Comparison of ENCODE assay signal across 43 mouse cellular contexts in genomic region chr7:126867534-126867933, GRCm38 (mm10). TPM values are rescaled to one million over a fixed set of nuclear protein-coding genes. Genes with fewer than 3 reads are reported as not detected.
"Had no signal": no experiment of that assay in that cellular context is flagged by ENCODE, and none has a peak within 500 bp of the region (broad histone marks: within the 10 kb centered on the region; RNA-seq: fewer than 3 reads in every experiment).

No protein-coding gene starts in this region.

- DNase-seq: heart, adult 2 months; heart, postnatal 10 days; heart, postnatal 14 days; heart, postnatal 36 days; heart, postnatal 4 days; kidney, adult 11 months; kidney, adult 18-20 months; kidney, adult 2 months; kidney, adult 8-10 months; kidney, adult 9 months; kidney, postnatal 10 days; kidney, postnatal 14 days; kidney, postnatal 25 days; kidney, postnatal 36 days; kidney, postnatal 4 days; layer of hippocampus, adult 9-11 months had no signal

- ATAC-seq: hindbrain, embryonic 16.5 days; hindbrain, postnatal 0 days; inflammation-experienced regulatory T-cells, adult 6 months; intestine, embryonic 15.5 days; intestine, embryonic 16.5 days; intestine, postnatal 0 days had no signal

- H3K9ac ChIP-seq: heart, embryonic 12.5 days; heart, embryonic 13.5 days; heart, embryonic 15.5 days; hindbrain, embryonic 12.5 days; hindbrain, embryonic 14.5 days; hindbrain, embryonic 15.5 days; intestine, embryonic 15.5 days; kidney, embryonic 15.5 days had no signal

- H3K27ac ChIP-seq: heart, adult 2 months; heart, embryonic 10.5 days; heart, embryonic 13.5 days; heart, embryonic 15.5 days; hindbrain, embryonic 10.5 days; hindbrain, embryonic 12.5 days; hindbrain, embryonic 13.5 days; hindbrain, embryonic 14.5 days; hindbrain, embryonic 15.5 days; hindbrain, postnatal 0 days; intestine, embryonic 15.5 days; kidney, embryonic 15.5 days; kidney, postnatal 0 days; layer of hippocampus, adult 2 months had no signal

- H3K27me3 ChIP-seq: heart, embryonic 12.5 days; heart, embryonic 13.5 days; heart, embryonic 15.5 days; hindbrain, embryonic 12.5 days; hindbrain, embryonic 13.5 days; hindbrain, embryonic 15.5 days; intestine, embryonic 15.5 days; kidney, embryonic 15.5 days had no signal

- H3K4me3 ChIP-seq: heart, adult 2 months; heart, embryonic 10.5 days; heart, embryonic 12.5 days; heart, embryonic 13.5 days; heart, embryonic 15.5 days; hindbrain, embryonic 10.5 days; hindbrain, embryonic 12.5 days; hindbrain, embryonic 13.5 days; hindbrain, embryonic 15.5 days; intestine, embryonic 15.5 days; kidney, embryonic 15.5 days; layer of hippocampus, adult 2 months had no signal

- H3K9me3 ChIP-seq: heart, embryonic 10.5 days; heart, embryonic 12.5 days; heart, embryonic 13.5 days; heart, embryonic 15.5 days; hindbrain, embryonic 10.5 days; hindbrain, embryonic 12.5 days; hindbrain, embryonic 13.5 days; hindbrain, embryonic 15.5 days; intestine, embryonic 15.5 days; kidney, embryonic 15.5 days had no signal

- H3K4me2 ChIP-seq: heart, embryonic 11.5 days; heart, embryonic 12.5 days; heart, embryonic 13.5 days; heart, embryonic 15.5 days; hindbrain, embryonic 12.5 days; hindbrain, embryonic 13.5 days; hindbrain, embryonic 14.5 days; hindbrain, embryonic 15.5 days; intestine, embryonic 15.5 days; kidney, embryonic 15.5 days had no signal

RNA-seq across cellular contexts. Expression of gene Doc2a, which starts 20.3 kb away (rescaled TPM):
- polyA plus RNA-seq: heart, adult 2 months; heart, embryonic 12.5 days; heart, embryonic 15.5 days; heart, embryonic 16.5 days; heart, postnatal 0 days; inflammation-experienced regulatory T-cells, adult 6 months; large intestine, adult 2 months had no signal

RNA-seq across cellular contexts. Expression of gene 4930451I11Rik, which starts 36.1 kb away (rescaled TPM):
- polyA plus RNA-seq: heart, adult 2 months; heart, embryonic 10.5 days; heart, embryonic 11.5 days; heart, embryonic 12.5 days; heart, embryonic 13.5 days; heart, embryonic 14.5 days; heart, embryonic 15.5 days; heart, embryonic 16.5 days; heart, postnatal 0 days; hindbrain, embryonic 10.5 days; hindbrain, embryonic 11.5 days; hindbrain, embryonic 12.5 days; hindbrain, embryonic 13.5 days; inflammation-experienced regulatory T-cells, adult 6 months; intestine, embryonic 14.5 days; intestine, embryonic 15.5 days; intestine, embryonic 16.5 days; intestine, postnatal 0 days; kidney, adult 2 months; kidney, embryonic 14.5 days; kidney, embryonic 15.5 days; kidney, embryonic 16.5 days; large intestine, adult 2 months had no signal
